Mouse (Mus musculus) liver, embryonic 13.5 days (tissue): ENCODE measurements at regions not wholly inside any gene's neighbourhood (a gene's known extent, or its start where the extent isn't known, plus 50 kb on each side); places are given as distances from the start of the nearest gene placed in this dataset.

Source experiments
- ATAC-seq: fragments of 200-750 bp; cut with Nextera tagmentation; 2 replicates; pipeline ENCODE4 v1.8.0; 2017; ENCODE audit warnings: low read depth, mild to moderate bottlenecking, moderate number of reproducible peaks, moderate library complexity
- DNase-seq: peaks from one replicate; pipeline ENCODE4 v3.0.0; 2022
- H3K27ac ChIP-seq: fragments of 300-500 bp; sonication (generic); 2 replicates; pipeline ENCODE4 v1.5.1; 2015; ENCODE audit warnings: moderate library complexity, mild to moderate bottlenecking, inconsistent platforms
- H3K27me3 ChIP-seq: fragments of 300-500 bp; sonication (generic); 2 replicates; pipeline ENCODE4 v1.6.1; 2015; ENCODE audit warnings: mild to moderate bottlenecking, inconsistent platforms
- H3K36me3 ChIP-seq: fragments of 300-500 bp; sonication (generic); 2 replicates; pipeline ENCODE4 v1.6.1; 2015; ENCODE audit warnings: mild to moderate bottlenecking, inconsistent platforms
- H3K4me1 ChIP-seq: fragments of 300-500 bp; sonication (generic); replicated peaks from 2 replicates; pipeline ENCODE4 v1.6.1; 2015; ENCODE audit warnings: inconsistent platforms
- H3K4me2 ChIP-seq: fragments of 300-500 bp; sonication (generic); 2 replicates; pipeline ENCODE4 v1.6.1; 2015; ENCODE audit warnings: inconsistent platforms, mild to moderate bottlenecking, moderate library complexity
- H3K4me3 ChIP-seq: fragments of 300-500 bp; sonication (generic); replicated peaks from 2 replicates; pipeline ENCODE4 v1.5.1; 2015; ENCODE audit warnings: mild to moderate bottlenecking, inconsistent platforms
- H3K9ac ChIP-seq: fragments of 300-500 bp; sonication (generic); 2 replicates; pipeline ENCODE4 v1.6.1; 2015; ENCODE audit warnings: mild to moderate bottlenecking, inconsistent platforms
- H3K9me3 ChIP-seq: fragments of 300-500 bp; sonication (generic); replicated peaks from 2 replicates; pipeline ENCODE4 v1.6.1; 2016; ENCODE audit warnings: inconsistent platforms
- WGBS: fragments of 180-500 bp; shearing (Covaris S2); methylation state at CpG from one replicate; pipeline ENCODE4 v1.1.7; 2015; ENCODE audit not compliant: insufficient replicate concordance; 5-methylcytosine and 5-hydroxymethylcytosine counted together

GRCm38 (mm10) chr16:24062314-24062713 is 73.7 kb upstream of the Bcl6 start:
- Histone ChIP-seq H3K4me2 (no peak overlapping the region), H3K9ac (no peak overlapping the region), H3K36me3 (no peaks in the 10 kb centered on the region), H3K27ac (no peak overlapping the region), H3K9me3 (no peaks in the 10 kb centered on the region), H3K27me3 (no peaks in the 10 kb centered on the region), H3K4me1 (peaks cover 28% of the 10 kb centered on the region), H3K4me3 (no peak overlapping the region)
- no peak for DNase-seq
- 35% methylated on average over 5 of the region's 5 CpGs for WGBS
- peak; percentile 76 for ATAC-seq

GRCm38 (mm10) chr16:24061496-24061895 is 72.8 kb upstream of the Bcl6 start:
- 61% methylated on average over 4 of the region's 4 CpGs for WGBS
- ATAC-seq (no peak), DNase-seq (no peak)

GRCm38 (mm10) chr16:24059090-24059600 is 70.5 kb upstream of the Bcl6 start:
- WGBS = 55% methylated on average over 4 of the region's 4 CpGs
- Histone ChIP-seq H3K4me1 (peaks cover 36% of the 10 kb centered on the region), H3K9ac (no peak overlapping the region), H3K27ac (no peak overlapping the region), H3K4me3 (no peak overlapping the region), H3K4me2 (no peak overlapping the region), H3K9me3 (no peaks in the 10 kb centered on the region), H3K36me3 (no peaks in the 10 kb centered on the region), H3K27me3 (no peaks in the 10 kb centered on the region)
- ATAC-seq = no peak
- DNase-seq = no peak

More at GRCm38 (mm10) chr16:24061496-24061895, 72.8 kb upstream of the Bcl6 start:
- Histone ChIP-seq H3K9ac (no peak overlapping the region), H3K27ac (no peak overlapping the region), H3K4me1 (peaks cover 34% of the 10 kb centered on the region), H3K4me2 (no peak overlapping the region), H3K27me3 (no peaks in the 10 kb centered on the region), H3K36me3 (no peaks in the 10 kb centered on the region), H3K4me3 (no peak overlapping the region), H3K9me3 (no peaks in the 10 kb centered on the region)

GRCm38 (mm10) chr16:24056885-24057531 is 68.4 kb upstream of the Bcl6 start:
- Histone ChIP-seq H3K27me3 (no peaks in the 10 kb centered on the region), H3K9ac (no peak overlapping the region), H3K4me3 (no peak overlapping the region), H3K4me1 (peaks cover 25% of the 10 kb centered on the region), H3K4me2 (no peak overlapping the region), H3K9me3 (no peaks in the 10 kb centered on the region), H3K36me3 (no peaks in the 10 kb centered on the region), H3K27ac (no peak overlapping the region)
- peak; percentile 31 for ATAC-seq
- WGBS = 37% methylated on average over 11 of the region's 11 CpGs
- DNase-seq = no peak

GRCm38 (mm10) chr16:24056123-24056884 is 67.7 kb upstream of the Bcl6 start:
- no peak overlapping the region for H3K9ac ChIP-seq
- DNase-seq (no peak), ATAC-seq (no peak; the same call in 1 of the 2 replicates)
- H3K27me3 ChIP-seq = no peaks in the 10 kb centered on the region
- 58% methylated on average over 12 of the region's 12 CpGs for whole genome bisulfite sequencing
- H3K4me1 ChIP-seq = peaks cover 18% of the 10 kb centered on the region
- no peak overlapping the region for H3K4me3 ChIP-seq
- no peaks in the 10 kb centered on the region for H3K9me3 ChIP-seq
- no peak overlapping the region for H3K4me2 ChIP-seq
- no peak overlapping the region for H3K27ac ChIP-seq
- no peaks in the 10 kb centered on the region for H3K36me3 ChIP-seq

- Histone ChIP-seq H3K4me2 (no peak overlapping the region), H3K9me3 (no peaks in the 10 kb centered on the region), H3K27ac (no peak overlapping the region), H3K27me3 (no peaks in the 10 kb centered on the region), H3K4me3 (no peak overlapping the region), H3K4me1 (peaks cover 16% of the 10 kb centered on the region), H3K36me3 (no peaks in the 10 kb centered on the region), H3K9ac (no peak overlapping the region)
- ATAC-seq (no peak), DNase-seq (no peak)
- WGBS = 67% methylated on average over 3 of the region's 3 CpGs
These were observed 65.6 kb upstream of the Bcl6 start for GRCm38 (mm10) chr16:24054293-24054692.

- Histone ChIP-seq H3K9ac (no peak overlapping the region), H3K4me2 (no peak overlapping the region), H3K36me3 (no peaks in the 10 kb centered on the region), H3K27me3 (no peaks in the 10 kb centered on the region), H3K9me3 (no peaks in the 10 kb centered on the region), H3K4me3 (no peak overlapping the region), H3K4me1 (peaks cover 8% of the 10 kb centered on the region), H3K27ac (no peak overlapping the region)
- ATAC-seq (no peak), DNase-seq (no peak)
- 59% methylated on average over 10 of the region's 10 CpGs for WGBS
These were observed 64.8 kb upstream of the Bcl6 start for GRCm38 (mm10) chr16:24053403-24053802.

- ATAC-seq (no peak), DNase-seq (no peak)
- no peak overlapping the region for H3K4me3 ChIP-seq
- no peak overlapping the region for H3K27ac ChIP-seq
- no peaks in the 10 kb centered on the region for H3K9me3 ChIP-seq
- WGBS = 64% methylated on average over 10 of the region's 10 CpGs
- H3K36me3 ChIP-seq = no peaks in the 10 kb centered on the region
- H3K4me2 ChIP-seq = no peak overlapping the region
- no peaks in the 10 kb centered on the region for H3K4me1 ChIP-seq
- H3K9ac ChIP-seq = no peak overlapping the region
- no peaks in the 10 kb centered on the region for H3K27me3 ChIP-seq
These were observed 62.4 kb upstream of the Bcl6 start for GRCm38 (mm10) chr16:24050856-24051640.

- no peak for DNase-seq
- WGBS = 54% methylated on average over 4 of the region's 4 CpGs
These were observed 55.1 kb upstream of the Bcl6 start for GRCm38 (mm10) chr16:24043779-24044178.

GRCm38 (mm10) chr16:24042977-24043376 is 54.3 kb upstream of the Bcl6 start:
- Histone ChIP-seq H3K4me2 (no peak overlapping the region), H3K4me3 (no peak overlapping the region), H3K27me3 (no peaks in the 10 kb centered on the region), H3K27ac (no peak overlapping the region), H3K9me3 (no peaks in the 10 kb centered on the region), H3K4me1 (no peaks in the 10 kb centered on the region), H3K36me3 (no peaks in the 10 kb centered on the region), H3K9ac (no peak overlapping the region)
- 63% methylated on average over 3 of the region's 3 CpGs for WGBS
- ATAC-seq (no peak), DNase-seq (no peak)

More at GRCm38 (mm10) chr16:24043779-24044178, 55.1 kb upstream of the Bcl6 start:
- Histone ChIP-seq H3K4me2 (no peak overlapping the region), H3K4me3 (no peak overlapping the region), H3K9me3 (no peaks in the 10 kb centered on the region), H3K27ac (no peak overlapping the region), H3K27me3 (no peaks in the 10 kb centered on the region), H3K4me1 (no peaks in the 10 kb centered on the region), H3K36me3 (no peaks in the 10 kb centered on the region), H3K9ac (no peak overlapping the region)
- ATAC-seq = no peak

- 63% methylated on average over 2 of the region's 2 CpGs for WGBS
- no peak for DNase-seq
- H3K9ac ChIP-seq = no peak overlapping the region
- H3K4me3 ChIP-seq = no peak overlapping the region
- no peaks in the 10 kb centered on the region for H3K36me3 ChIP-seq
- no peaks in the 10 kb centered on the region for H3K9me3 ChIP-seq
- no peak for ATAC-seq
- H3K4me2 ChIP-seq = no peak overlapping the region
- no peak overlapping the region for H3K27ac ChIP-seq
- no peaks in the 10 kb centered on the region for H3K4me1 ChIP-seq
- H3K27me3 ChIP-seq = no peaks in the 10 kb centered on the region
These were observed 53.6 kb upstream of the Bcl6 start for GRCm38 (mm10) chr16:24042216-24042615.
